Mouse (Mus musculus): Measurements from ENCODE around the gene Gm21981. TPM values are rescaled to one million over a fixed set of nuclear protein-coding genes. Genes with fewer than 3 reads are reported as not detected.

Gene Gm21981
- polyA plus RNA-seq (2015; fragmentation: Nextera tagmentation; extraction: Ambion mirVana) = 0.07 TPM in 1 of 2 replicates, not detected in the other

DNA sequence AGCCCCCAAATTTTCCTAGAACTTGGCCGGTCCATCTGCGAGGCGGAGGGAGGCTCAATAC lies at the start of gene Gm21981:
Gene Gm21981 (minus strand): TSS at position 14 of the 61 bp plus-strand sequence.
- peaks cover 73% of the 10 kb centered on the region for H3K27me3 ChIP-seq
- 0 out of 2 replicates have a peak within 1 kb of the TSS, but pooled peaks have one; percentile 48 for H3K27ac ChIP-seq (replicated peaks)
- ATAC-seq (ENCODE audit: insufficient read depth) = no peak
- no peaks in the 10 kb centered on the region for H3K9me3 ChIP-seq (replicated peaks)
- peaks cover 32% of the 10 kb centered on the region for H3K4me1 ChIP-seq (replicated peaks)
- H3K9ac ChIP-seq = peak within 1 kb of the TSS; percentile 63
- 2% methylated on average over 3 of the region's 3 CpGs for WGBS (ENCODE audit: insufficient replicate concordance)
- peak within 1 kb of the TSS; percentile 67 for H3K4me3 ChIP-seq (replicated peaks)
- H3K36me3 ChIP-seq (replicated peaks) = no peaks in the 10 kb centered on the region
- H3K4me2 ChIP-seq = peak within 1 kb of the TSS; percentile 95

DNA sequence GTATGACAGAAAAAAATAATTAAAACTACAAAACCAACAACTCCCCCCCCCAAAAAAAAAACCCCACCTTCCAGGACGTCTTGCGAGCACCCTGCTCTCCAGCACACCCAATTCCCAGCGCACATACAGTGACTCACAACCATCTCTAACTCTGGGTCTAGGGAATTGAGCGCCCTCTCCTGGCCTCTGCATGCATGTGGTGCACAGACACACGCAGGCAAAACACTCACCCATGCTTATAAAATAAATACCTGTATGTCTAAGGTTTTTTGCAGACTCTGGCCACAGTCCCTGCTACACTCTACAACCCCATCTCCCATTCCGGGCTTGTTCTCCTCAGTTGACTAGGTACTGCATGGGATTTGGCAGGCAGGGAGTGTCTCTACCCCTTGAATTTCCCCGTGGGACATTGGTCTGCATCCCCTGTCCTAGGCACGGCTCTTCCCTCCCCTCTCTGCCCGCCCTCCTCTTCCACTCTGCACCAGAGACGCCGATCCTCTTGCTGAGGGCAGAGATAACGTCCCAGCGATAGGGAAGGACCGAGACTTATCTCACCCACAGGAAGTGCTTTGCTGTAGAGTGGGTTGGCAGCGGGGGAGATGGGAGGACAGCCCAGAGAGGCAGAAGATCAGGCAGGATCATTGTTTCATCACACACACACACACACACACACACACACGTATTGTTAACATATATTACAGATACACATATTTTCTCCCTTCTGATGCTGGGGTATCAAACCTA lies 48.9 kb upstream of the Gm21981 start:
- no peak overlapping the region for H3K4me3 ChIP-seq (replicated peaks)
- 0 out of 2 replicates have a peak overlapping the region, but pooled peaks have one; percentile 24 for H3K27ac ChIP-seq (replicated peaks)
- 13% methylated on average over 16 of the region's 16 CpGs for WGBS (ENCODE audit: insufficient replicate concordance)
- H3K9me3 ChIP-seq (replicated peaks) = no peaks in the 10 kb centered on the region
- no peak overlapping the region; the same call in 1 of the 2 replicates for H3K9ac ChIP-seq
- peak overlapping the region; percentile 56 for H3K4me2 ChIP-seq
- H3K36me3 ChIP-seq (replicated peaks) = peaks cover 2% of the 10 kb centered on the region; the same call in 1 of the 2 replicates
- H3K27me3 ChIP-seq = peaks cover 18% of the 10 kb centered on the region
- peaks cover 50% of the 10 kb centered on the region for H3K4me1 ChIP-seq (replicated peaks)
- peak; percentile 70 for ATAC-seq (ENCODE audit: insufficient read depth)

DNA sequence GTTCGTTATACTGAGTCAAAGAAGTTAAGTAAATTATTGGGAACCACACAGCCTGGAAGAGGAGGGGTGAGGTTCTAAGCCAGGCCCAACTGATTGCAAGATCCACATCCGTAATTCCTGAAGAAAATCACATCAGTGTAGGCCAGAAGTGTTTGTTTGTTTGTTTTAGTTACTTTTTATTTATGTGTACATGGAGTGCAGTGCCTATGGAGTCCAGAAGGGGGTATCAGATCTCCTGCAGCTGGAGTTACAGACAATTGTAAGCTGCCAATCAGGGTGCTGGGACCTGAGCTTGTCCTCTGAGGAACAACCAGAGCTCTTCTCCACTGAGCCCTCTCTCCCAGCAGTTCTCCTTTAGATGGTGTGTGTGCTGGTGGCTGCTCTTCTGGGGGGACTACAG lies 45.9 kb upstream of the Gm21981 start:
- WGBS (ENCODE audit: insufficient replicate concordance) = 69% methylated on average over 2 of the region's 2 CpGs
- no peaks in the 10 kb centered on the region for H3K9me3 ChIP-seq (replicated peaks)
- H3K27me3 ChIP-seq = peaks cover 31% of the 10 kb centered on the region
- H3K36me3 ChIP-seq (replicated peaks) = peaks cover 2% of the 10 kb centered on the region; the same call in 1 of the 2 replicates
- peaks cover 62% of the 10 kb centered on the region for H3K4me1 ChIP-seq (replicated peaks)
- H3K4me2 ChIP-seq = no peak overlapping the region
- H3K27ac ChIP-seq (replicated peaks) = no peak overlapping the region
- H3K9ac ChIP-seq = no peak overlapping the region
- no peak for ATAC-seq (ENCODE audit: insufficient read depth)
- no peak overlapping the region for H3K4me3 ChIP-seq (replicated peaks)

DNA sequence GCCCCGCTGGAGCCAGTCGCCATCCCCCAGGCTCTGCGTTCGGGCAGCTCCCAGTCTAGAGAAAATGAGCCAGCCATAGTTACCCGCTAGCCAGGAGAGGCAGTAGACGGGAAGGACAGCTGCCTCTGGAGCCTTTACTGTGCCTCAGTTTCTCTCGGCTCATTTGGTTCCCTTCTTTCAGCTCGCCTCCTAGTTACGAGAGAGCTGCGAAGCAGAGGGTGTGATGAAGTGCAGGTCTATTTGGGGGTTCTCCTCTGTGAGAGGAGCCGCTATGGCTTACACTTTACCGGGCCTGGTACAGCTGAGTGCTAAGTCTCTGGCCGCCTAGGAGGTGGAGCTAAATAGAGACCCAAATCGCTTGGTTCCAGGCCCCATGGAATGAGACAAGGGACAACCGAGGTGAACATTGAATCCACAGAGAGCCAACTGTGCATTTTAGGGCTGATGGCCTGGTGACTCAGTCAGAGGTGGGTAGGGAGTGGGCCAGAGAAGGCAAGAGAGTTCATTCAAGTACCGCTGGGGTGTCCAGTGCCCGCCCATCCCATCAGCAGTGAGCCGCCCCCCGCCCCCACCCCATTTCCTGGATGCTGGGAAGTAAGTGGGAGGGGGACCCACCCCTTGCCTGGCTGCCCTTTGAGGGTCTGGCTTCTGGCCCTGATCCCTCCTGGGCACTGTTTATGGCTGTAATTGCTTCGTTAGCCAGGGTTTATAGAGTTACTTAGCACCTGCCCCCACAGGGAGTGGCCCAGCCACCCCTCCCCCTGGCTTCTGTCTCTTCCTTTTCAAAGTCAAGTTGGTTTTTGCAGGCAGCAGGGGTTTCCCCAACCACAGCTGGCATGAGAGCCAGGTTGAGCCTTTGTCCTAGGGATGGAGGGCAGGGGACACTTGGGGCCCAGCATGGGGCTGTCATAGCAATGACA lies 44.9 kb upstream of the Gm21981 start:
- H3K9me3 ChIP-seq (replicated peaks) = no peaks in the 10 kb centered on the region
- 0 out of 2 replicates have a peak overlapping the region, but pooled peaks have one; percentile 78 for H3K27ac ChIP-seq (replicated peaks)
- H3K9ac ChIP-seq = peak overlapping the region; percentile 68
- ATAC-seq (ENCODE audit: insufficient read depth) = no peak
- peak overlapping the region; percentile 73 for H3K4me3 ChIP-seq (replicated peaks)
- H3K27me3 ChIP-seq = peaks cover 31% of the 10 kb centered on the region
- peak overlapping the region; percentile 99 for H3K4me2 ChIP-seq
- WGBS (ENCODE audit: insufficient replicate concordance) = 21% methylated on average over 20 of the region's 20 CpGs
- no peaks in the 10 kb centered on the region for H3K36me3 ChIP-seq (replicated peaks)
- peaks cover 62% of the 10 kb centered on the region for H3K4me1 ChIP-seq (replicated peaks)

DNA sequence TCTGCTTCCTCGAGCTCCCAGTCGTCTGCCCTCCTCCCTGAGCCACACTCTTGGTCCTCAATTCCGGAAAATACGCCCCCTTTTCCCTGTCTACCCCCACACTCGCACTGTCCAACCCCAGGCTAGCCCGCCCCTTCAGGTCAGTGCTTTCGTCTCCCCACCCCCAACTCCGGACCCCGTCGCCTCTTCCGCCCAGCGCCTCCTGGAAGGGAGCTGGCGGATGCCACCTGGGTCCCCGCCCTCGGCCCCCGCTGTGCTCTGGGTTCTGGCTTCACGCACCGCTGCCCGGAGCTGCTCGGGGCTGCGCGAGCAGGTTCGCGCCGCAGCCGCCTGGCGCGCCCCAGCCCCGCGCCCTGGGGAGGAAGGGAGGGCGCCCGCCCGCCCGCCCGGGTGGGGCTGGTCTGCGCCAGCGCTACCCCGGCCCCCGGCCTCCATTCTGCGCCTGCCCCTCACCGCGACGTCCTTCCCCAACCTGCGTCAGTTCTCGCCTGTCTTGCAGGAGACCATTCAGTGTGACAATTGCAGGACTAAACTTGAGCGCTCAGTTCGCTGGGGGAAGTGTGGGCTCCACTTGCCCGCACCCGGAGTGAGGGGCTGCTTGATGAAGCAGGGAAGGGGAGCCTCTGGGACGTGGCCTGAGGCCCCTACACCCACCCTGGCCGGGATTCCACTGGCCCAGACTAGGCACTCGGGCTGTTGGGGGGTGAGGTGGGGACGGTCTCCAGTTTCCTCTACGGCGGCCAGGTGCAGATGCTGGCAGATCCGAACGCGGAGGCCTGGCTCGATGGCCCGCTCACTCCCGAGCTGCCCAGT lies 44.0 kb upstream of the Gm21981 start:
- Histone ChIP-seq H3K27me3 (peaks cover 31% of the 10 kb centered on the region), H3K9me3 (replicated peaks) (no peaks in the 10 kb centered on the region), H3K4me1 (replicated peaks) (peaks cover 53% of the 10 kb centered on the region), H3K9ac (peak overlapping the region; percentile 68), H3K4me3 (replicated peaks) (peak overlapping the region; percentile 73), H3K4me2 (peak overlapping the region; percentile 99), H3K27ac (replicated peaks) (peak overlapping the region; percentile 78), H3K36me3 (replicated peaks) (no peaks in the 10 kb centered on the region)
- 2% methylated on average over 55 of the region's 61 CpGs for WGBS (ENCODE audit: insufficient replicate concordance)
- ATAC-seq (ENCODE audit: insufficient read depth) = peak; percentile 26

DNA sequence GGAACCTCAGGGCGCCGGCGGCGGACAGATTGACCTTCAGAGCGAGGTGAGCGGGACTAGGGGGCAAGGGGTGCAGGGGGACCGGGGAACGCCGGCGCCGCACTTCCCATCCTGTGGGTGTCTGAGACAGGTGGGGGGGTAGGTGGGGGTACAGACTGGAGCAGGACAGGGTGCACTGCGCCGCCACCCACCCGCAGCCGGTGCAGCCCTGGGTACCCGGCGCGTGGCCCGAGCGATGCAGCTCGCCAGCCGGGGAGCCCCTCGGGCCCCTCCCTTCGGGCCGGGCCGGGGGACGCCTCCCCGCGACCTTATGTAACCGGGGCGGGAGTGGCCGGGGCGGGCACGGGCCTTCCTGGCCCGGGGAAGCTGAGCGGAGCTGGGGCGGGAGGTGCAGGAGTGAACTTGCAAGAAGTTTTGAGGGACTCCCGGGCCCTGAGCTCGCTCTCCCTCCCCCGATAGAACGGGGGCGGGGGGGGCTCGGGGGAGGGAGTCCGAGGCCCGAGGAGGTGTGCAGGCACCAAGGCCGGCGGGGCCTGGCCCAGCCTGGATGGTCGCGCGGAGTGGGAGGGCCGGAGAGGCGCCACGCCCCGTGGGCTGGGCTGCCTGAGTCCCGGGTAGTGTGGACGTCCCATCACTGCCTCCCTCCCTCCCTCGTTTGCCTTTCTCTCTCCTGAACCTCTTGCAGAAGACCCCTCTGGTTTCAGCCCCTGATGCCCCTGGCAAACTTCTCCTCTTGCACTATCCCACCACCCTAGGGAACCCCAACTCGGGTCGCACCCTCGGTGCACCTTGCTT lies 43.2 kb upstream of the Gm21981 start:
- Histone ChIP-seq H3K27ac (replicated peaks) (peak overlapping the region; percentile 78), H3K4me1 (replicated peaks) (peaks cover 45% of the 10 kb centered on the region), H3K4me2 (peak overlapping the region; percentile 99), H3K36me3 (replicated peaks) (no peaks in the 10 kb centered on the region), H3K9ac (peak overlapping the region; percentile 68), H3K27me3 (peaks cover 31% of the 10 kb centered on the region), H3K9me3 (replicated peaks) (no peaks in the 10 kb centered on the region), H3K4me3 (replicated peaks) (peak overlapping the region; percentile 73)
- WGBS (ENCODE audit: insufficient replicate concordance) = under 1% methylated on average over 49 of the region's 60 CpGs
- peak; percentile 78 for ATAC-seq (ENCODE audit: insufficient read depth)

DNA sequence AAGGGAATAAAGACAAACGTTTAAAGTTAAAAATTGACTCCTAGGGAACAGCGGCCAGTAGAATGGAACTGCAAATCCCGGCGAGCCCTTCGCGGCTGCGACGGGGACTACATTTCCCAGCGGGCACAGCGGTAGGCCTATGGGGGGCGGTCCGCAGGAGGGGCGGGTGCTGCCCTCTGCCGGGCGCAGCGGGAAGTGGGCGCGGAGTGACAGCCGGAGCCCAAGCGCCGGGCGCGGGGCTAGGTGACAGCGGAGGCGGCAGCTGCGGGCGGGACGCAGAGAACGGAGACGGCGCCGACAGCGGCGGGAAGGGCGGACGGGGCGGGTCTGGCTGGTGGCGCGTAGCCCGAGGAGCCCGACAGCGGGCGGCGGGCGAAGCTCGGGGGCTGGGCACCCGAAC lies 42.6 kb upstream of the Gm21981 start, which contains the start of gene Tfeb:
Gene Tfeb (plus strand): TSS at position 175 of the 400 bp plus-strand sequence.
- ATAC-seq (ENCODE audit: insufficient read depth) = peak; percentile 75
- under 1% methylated on average over 44 of the region's 47 CpGs for WGBS (ENCODE audit: insufficient replicate concordance)
- peak within 1 kb of the TSS; percentile 78 for H3K27ac ChIP-seq (replicated peaks)

DNA sequence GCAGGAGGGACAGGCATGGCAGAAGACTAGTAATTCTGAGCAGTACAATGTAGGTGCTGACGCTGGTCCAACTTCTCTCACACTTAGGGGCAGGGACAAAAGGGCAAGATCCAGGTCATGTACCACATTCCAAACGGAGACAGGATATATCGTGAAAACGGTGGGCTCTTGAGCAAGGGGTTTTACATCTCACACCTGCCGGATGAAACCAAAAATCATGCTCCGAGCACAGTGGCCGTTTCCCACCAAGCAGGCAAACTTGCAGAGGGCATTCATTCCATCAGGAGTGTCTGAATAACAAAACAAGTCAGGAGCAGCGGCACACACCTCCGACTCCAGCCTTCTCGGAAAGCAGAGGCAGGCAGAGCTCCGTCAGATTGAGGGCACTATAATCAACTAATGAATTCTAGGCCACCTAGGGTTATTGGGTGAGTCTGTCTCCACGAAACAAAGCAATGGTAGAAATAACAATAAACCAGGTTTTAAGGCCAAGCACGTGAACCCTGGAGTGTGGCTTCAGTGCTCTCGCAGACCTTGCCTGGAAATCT lies 41.4 kb upstream of the Gm21981 start:
- ATAC-seq (ENCODE audit: insufficient read depth) = no peak
- Histone ChIP-seq H3K4me3 (replicated peaks) (no peak overlapping the region), H3K4me1 (replicated peaks) (peaks cover 30% of the 10 kb centered on the region), H3K27ac (replicated peaks) (no peak overlapping the region), H3K9ac (no peak overlapping the region), H3K36me3 (replicated peaks) (no peaks in the 10 kb centered on the region), H3K9me3 (replicated peaks) (no peaks in the 10 kb centered on the region), H3K27me3 (peaks cover 31% of the 10 kb centered on the region), H3K4me2 (no peak overlapping the region)
- 65% methylated on average over 14 of the region's 14 CpGs for WGBS (ENCODE audit: insufficient replicate concordance)

More for the DNA sequence above, 42.6 kb upstream of the Gm21981 start, which contains the start of gene Tfeb:
- H3K9ac ChIP-seq = peak within 1 kb of the TSS; percentile 68
- H3K36me3 ChIP-seq (replicated peaks) = no peaks in the 10 kb centered on the region
- peak within 1 kb of the TSS; percentile 99 for H3K4me2 ChIP-seq
- no peaks in the 10 kb centered on the region for H3K9me3 ChIP-seq (replicated peaks)
- peak within 1 kb of the TSS; percentile 73 for H3K4me3 ChIP-seq (replicated peaks)
- peaks cover 31% of the 10 kb centered on the region for H3K27me3 ChIP-seq
- H3K4me1 ChIP-seq (replicated peaks) = peaks cover 41% of the 10 kb centered on the region

DNA sequence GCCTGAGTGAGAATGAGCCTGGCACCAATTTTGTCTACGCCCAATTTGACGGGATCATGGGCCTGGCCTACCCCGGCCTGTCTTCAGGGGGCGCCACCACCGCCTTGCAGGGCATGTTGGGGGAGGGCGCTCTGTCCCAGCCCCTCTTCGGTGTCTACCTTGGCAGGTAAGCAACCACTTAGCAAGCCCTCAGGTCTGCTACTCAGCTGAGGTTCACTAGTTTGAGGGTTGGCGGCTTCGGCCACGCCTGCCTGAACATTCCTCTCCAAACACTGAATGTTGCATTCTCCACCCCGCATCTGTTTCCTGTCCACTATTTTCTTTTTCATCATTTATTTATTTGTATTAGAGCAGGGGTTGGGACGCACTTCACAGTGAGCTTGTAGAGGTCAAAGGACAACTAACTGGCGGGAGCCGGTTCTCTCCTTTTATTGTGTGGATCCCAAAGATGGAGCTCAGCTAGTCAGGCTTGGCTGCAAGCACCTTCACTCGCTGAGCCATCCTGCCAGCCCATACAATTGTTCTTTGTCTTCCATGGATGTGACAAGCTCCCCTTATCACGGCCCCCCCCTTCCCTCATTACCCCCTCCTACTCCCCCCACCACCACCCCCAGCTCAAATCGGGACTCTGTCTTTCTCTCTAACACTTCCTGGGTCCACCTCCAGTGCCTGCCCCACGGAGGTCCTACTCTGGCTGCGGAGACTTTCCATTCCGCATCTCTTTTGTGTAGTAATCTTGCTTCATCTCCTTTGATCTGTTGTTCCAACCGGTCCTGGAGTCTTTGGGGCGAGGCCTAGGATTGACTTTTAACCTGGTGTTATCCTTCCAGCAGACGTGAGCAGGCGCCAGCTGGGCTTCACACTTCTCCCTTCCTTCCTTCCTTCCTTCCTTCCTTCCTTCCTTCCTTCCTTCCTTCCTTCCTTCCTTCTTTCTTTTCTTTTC lies 36.6 kb upstream of the Gm21981 start:
- Histone ChIP-seq H3K4me1 (replicated peaks) (no peaks in the 10 kb centered on the region; the same call in 1 of the 2 replicates), H3K9ac (no peak overlapping the region), H3K4me2 (no peak overlapping the region), H3K27me3 (peaks cover 6% of the 10 kb centered on the region; the same call in 1 of the 2 replicates), H3K27ac (replicated peaks) (no peak overlapping the region), H3K36me3 (replicated peaks) (no peaks in the 10 kb centered on the region), H3K4me3 (replicated peaks) (no peak overlapping the region), H3K9me3 (replicated peaks) (no peaks in the 10 kb centered on the region)
- WGBS (ENCODE audit: insufficient replicate concordance) = 57% methylated on average over 24 of the region's 24 CpGs
- ATAC-seq (ENCODE audit: insufficient read depth) = no peak

Measured in liver, embryonic 15.5 days (tissue).